Mouse (Mus musculus): ENCODE data around the gene Tlcd2.

Gene Tlcd2

DNA sequence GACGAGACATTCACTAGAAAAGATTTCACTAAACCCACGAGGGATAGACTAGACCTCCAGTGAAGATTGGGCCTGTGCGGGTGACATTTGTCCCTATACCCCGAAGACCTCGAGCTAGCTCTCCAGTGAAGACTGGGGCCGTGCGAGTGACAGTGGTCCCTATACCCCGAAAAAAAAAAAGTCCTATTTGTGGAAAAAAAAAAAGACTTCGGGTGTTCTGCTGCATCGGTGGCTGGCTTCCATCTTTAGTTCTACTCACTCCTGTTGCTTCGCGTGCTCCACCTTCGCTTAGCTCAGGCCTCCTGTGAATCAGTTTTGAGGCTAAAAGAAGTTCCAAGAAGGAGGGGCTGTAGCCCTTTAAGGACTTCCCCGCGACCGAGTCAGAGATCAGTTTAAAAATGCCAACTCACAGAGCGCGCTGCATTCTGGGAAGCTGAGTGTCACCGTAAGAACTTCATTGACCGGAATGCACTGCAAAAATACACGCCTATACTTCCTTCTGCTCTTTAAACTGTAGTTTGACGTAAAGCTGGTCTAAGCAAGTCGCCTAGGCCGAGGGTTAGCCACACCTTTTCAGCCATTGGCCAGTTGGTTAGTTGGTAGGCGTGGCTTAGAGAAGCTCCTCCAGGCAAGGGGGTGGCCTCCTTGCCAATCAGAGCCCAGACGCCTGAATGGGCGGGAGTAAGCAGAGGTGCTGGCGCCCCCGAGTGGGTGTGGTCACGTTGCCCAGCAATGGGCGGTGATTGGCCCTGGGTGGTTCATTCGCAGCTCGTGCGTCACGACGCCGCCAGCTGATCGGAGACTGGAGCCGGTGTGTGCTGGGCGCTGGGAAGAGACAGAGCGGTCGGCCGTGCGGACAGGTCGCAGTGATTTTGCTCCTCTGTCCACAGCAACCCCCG lies at the start of gene Tlcd2:
Gene Tlcd2, plus strand, starts transcription at position 872 of the 899 bp plus-strand sequence.
- peak; percentile 94 to 100 for DNase-seq (ENCODE audit: low spot score in 2 of 2)

- no peak for DNase-seq (ENCODE audit: low spot score in 2 of 2)
These were observed 46.4 kb upstream of the Tlcd2 start for GRCm38 (mm10) chr11:75415096-75415495.

DNA sequence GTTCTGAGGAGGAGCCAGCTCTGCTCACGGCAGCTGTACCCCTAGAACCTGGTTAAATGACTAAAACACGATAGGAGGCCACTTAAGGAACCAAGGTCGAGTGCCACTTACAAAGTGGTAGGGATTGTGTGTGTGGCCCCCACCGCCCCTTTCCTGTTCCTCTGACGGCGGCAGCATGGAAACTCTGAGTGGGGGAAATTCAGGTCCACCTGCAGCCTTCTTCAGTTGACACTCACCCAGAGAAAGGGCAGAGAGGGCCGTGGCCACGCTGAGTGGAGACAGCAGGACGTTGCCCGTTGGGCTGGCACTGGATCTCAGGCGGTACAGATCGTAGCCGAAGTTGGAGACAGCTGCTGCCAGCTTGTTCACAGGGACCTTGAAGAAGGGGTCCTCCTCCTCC lies 45.5 kb upstream of the Tlcd2 start:
- no peak for DNase-seq (ENCODE audit: low spot score in 2 of 2)

DNA sequence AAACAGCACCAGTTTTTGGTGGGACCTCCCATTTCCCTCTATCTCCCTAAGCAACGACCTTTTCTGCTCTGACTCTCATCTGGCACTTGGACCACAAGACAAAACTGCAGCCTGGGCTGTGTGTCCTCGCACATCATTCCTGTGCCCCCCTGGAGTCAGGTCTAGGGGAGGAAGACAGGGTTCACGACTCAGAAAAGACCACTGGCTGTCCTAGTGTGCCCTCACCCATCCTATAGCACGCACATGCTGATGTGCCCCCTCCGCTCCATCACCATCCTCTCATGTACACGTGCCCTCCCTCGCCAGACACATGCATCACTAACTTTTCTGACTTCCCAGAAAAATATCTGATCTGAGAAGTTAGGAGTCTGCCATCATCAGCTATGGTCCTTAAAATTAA lies 41.5 kb upstream of the Tlcd2 start:
- no peak for DNase-seq (ENCODE audit: low spot score in 2 of 2)

- no peak for DNase-seq (ENCODE audit: low spot score in 2 of 2)
These were observed 40.6 kb upstream of the Tlcd2 start for GRCm38 (mm10) chr11:75420810-75421374.

DNA sequence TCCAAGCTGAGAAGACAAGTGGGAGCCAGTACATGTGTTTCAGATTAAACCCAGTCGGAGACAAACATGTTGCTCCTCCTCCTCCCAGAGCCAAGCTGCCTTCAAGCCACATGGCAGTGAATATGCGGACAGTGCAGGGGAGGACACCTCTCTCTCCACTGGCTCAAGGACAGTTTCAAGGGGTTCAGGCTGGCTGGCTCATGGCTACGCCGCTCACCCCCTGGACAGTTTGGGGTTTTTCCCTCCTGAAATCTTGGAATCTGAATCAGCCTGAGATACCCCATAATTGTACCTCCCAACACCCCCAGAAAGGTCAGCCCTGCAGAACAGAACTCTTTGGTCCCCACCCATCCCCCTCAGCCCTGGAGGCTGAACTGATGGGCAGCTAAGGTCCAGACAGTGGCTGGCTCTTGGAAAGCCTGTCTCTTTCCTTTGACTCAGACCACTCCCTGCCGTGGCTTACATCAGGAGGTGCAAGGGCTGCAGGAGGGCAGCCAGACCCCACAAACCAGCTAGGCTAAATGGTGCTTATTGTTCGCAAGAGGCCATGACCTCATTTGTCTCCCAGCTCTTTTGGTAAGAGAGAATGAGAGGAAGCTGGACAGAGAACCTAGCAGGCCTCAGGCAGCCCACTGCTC lies 40.0 kb upstream of the Tlcd2 start:
- no peak for DNase-seq (ENCODE audit: low spot score in 2 of 2)

DNA sequence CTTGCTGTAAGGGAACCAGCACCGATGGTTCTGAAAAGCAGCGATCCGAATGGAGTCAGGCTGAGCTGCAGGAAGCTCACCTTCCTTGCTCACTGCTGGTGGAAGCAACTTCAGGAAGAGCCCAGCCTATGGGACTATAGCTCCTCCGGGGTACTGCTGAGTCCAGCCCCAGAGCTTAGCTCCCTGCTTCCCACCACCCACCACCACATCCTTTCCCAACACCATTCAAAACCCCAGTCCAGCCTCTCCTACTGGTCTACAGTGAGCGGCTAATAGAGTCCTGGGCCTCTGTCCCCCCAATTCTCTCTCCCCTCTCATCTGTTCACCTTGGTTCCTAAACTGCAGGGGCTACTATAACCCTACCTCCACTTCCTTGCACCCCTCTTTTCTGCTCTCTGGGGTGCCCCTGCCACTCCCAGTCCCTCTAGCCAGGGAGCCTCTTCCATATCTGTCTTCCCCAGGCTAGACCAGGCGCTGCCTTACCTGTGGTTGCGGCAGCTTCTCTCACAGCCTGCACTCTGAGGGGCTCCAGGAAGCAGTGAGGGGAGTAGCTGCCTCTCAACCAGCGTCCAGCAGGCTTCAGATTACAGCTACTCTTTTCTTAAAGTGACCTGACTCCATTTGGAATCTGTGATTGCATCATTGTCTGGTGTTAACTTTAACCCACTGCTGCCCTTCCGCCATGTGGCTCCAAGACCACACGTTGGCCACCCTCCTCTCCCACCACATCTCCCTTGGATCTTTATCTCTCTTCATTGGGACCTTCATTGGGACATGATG lies 39.3 kb upstream of the Tlcd2 start, which contains the start of gene Serpinf1:
Gene Serpinf1, minus strand, starts transcription at position 689 of the 780 bp plus-strand sequence.
- no peak for DNase-seq (ENCODE audit: low spot score in 2 of 2)

GRCm38 (mm10) chr11:75423091-75423490 lies 38.4 kb upstream of the Tlcd2 start:
- no peak for DNase-seq (ENCODE audit: low spot score in 2 of 2)

DNA sequence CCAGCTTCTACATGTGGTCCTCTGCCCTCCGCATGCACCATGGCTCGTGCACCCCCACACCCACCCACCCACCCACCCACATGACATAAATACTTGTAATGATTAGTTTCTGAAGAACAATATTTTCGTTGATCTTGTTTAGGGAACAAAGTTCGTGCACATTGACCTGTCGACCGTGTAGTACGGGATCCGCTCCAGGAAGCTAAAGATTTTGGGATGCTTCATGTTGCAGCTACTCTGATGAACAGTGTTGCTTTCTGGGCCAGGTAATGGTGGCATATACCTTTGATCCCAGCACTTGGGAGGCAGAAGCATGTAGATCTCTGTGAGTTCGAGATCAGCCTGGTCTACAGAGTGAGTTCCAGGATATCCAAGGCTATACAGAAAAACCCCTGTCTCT lies 37.5 kb upstream of the Tlcd2 start:
- DNase-seq (ENCODE audit: low spot score in 2 of 2) = no peak

GRCm38 (mm10) chr11:75424459-75424858 lies 37.1 kb upstream of the Tlcd2 start:
- DNase-seq (ENCODE audit: low spot score in 2 of 2) = no peak

DNA sequence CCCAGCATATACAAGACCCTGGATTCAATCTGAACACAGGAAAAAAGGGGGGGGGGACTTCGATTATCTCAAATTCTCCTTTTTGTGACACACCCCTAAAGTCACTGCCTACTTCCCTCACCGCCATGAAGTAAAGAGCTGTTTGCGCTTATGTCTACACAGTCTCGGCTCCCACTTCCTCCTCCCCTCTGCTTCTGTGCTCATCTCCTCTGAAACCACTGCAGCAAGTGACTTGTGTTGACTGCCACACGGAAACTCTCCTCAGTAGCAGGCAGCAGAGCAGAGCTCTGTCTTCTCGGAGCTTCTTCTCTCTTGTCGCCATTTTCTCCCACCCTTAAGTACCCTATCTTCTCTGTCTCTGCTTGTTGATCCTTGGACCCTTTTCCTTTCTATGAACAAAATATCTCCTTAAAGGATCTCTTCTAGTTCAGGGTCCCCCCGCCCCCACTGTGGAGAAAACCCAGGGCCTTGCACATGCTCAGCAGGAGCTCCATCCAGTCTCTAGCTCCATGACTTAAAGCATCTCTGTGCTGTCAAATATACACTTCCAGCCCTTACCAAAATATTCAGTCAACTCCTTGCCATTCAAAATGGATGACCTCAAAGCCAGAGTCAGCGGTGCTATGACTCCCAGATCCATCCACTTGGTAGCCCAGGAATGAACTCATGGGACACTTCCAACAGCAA lies 32.4 kb upstream of the Tlcd2 start:
- DNase-seq (ENCODE audit: low spot score in 2 of 2) = no peak

- no peak for DNase-seq (ENCODE audit: low spot score in 2 of 2)
These were observed 30.2 kb upstream of the Tlcd2 start for GRCm38 (mm10) chr11:75431307-75431706.

DNA sequence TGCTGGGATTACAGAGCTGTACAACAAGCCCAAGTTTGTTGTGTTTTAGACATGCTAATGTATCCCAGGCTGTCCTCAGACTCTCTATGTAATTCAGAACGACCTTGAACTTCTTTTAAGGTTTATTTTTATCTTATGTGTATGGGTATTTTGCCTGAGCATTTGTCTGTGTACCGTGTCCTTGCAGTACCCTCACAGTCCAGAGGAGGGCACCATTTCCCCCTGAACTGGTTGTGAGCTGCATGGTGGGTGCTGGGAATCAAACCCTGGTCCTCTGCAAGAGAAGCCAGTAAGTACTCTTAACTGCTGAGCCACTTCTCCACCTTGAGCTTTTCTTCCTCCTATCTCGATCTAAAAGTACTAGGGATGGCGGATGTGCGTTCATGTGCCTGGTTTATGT lies 27.4 kb upstream of the Tlcd2 start:
- no peak for DNase-seq (ENCODE audit: low spot score in 2 of 2)

GRCm38 (mm10) chr11:75438194-75438593 lies 23.3 kb upstream of the Tlcd2 start:
- DNase-seq (ENCODE audit: low spot score in 2 of 2) = no peak

GRCm38 (mm10) chr11:75438804-75439203 lies 22.7 kb upstream of the Tlcd2 start:
- no peak for DNase-seq (ENCODE audit: low spot score in 2 of 2)

- no peak for DNase-seq (ENCODE audit: low spot score in 2 of 2)
These were observed 22.2 kb upstream of the Tlcd2 start, which contains the start of gene Serpinf2 for GRCm38 (mm10) chr11:75439363-75439762. Gene Serpinf2, minus strand, starts transcription at chr11:75439591.

- DNase-seq (ENCODE audit: low spot score in 2 of 2) = no peak
These were observed 21.6 kb upstream of the Tlcd2 start for GRCm38 (mm10) chr11:75439951-75440350.

DNA sequence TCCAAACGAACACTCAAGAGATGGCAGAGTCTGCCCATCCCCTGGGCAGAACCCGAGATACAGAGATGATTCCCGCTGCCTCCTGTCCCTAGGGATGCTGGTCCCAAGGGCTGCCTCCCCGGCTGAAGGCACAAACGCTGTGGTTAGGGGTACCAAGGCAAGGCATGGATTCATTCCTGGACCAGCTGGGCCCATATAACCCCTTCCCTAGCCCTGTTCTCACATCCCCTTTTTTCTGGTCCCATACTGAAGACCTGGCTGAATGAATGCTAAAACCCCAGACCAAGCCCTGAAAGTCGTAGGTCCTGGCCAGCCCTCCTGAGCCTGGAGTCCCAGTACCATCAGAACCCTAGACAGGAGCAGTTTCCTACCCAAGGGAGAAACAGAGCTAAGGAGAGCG lies 20.5 kb upstream of the Tlcd2 start:
- no peak for DNase-seq (ENCODE audit: low spot score in 2 of 2)

DNA sequence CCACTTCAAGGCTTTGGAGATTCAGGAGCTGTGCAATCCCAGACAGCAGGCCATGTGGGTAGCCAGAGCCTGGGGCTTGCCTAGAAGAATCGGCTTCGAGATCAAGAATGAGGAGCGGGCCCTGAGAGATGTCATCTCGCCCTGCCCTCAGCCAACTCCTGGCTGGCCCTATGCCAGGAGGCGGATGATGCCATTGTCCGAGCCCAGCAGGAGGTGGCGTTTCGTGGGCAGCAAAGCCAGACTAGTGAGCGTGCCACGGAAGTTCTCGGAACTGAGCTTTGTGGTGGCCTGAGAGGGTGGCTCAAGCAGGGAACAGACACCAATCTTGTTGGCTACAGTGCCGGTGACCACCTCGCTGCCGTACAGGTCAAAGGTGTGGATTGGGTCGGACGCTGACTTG lies 19.9 kb upstream of the Tlcd2 start:
- no peak for DNase-seq (ENCODE audit: low spot score in 2 of 2)

- DNase-seq (ENCODE audit: low spot score in 2 of 2) = no peak
These were observed 17.8 kb upstream of the Tlcd2 start for GRCm38 (mm10) chr11:75443711-75444110.

- DNase-seq (ENCODE audit: low spot score in 2 of 2) = no peak
These were observed 12.9 kb upstream of the Tlcd2 start for GRCm38 (mm10) chr11:75448575-75448974.

Data from urinary bladder, adult 18-20 months (tissue).